Mouse (Mus musculus) hindbrain, embryonic 10.5 days (tissue): ENCODE measurements around the gene Nckap5. TPM values are rescaled to one million over a fixed set of nuclear protein-coding genes. Genes with fewer than 3 reads are reported as not detected.

Source experiments
- DNase-seq: peaks from one replicate; pipeline ENCODE4 v3.0.0-alpha.2; 2017; ENCODE audit warnings: low spot score
- H3K27ac ChIP-seq: fragments of 300-500 bp; sonication (generic); 2 replicates; pipeline ENCODE4 v1.5.1; 2016; ENCODE audit warnings: mild to moderate bottlenecking, moderate library complexity
- H3K27me3 ChIP-seq: fragments of 300-500 bp; sonication (generic); 2 replicates; pipeline ENCODE4 v1.6.1; 2016; ENCODE audit warnings: mild to moderate bottlenecking; ENCODE audit not compliant: poor library complexity, insufficient read depth, severe bottlenecking
- H3K36me3 ChIP-seq: fragments of 300-500 bp; sonication (generic); 2 replicates; pipeline ENCODE4 v1.6.1; 2016; ENCODE audit warnings: mild to moderate bottlenecking, moderate library complexity
- H3K4me1 ChIP-seq: fragments of 300-500 bp; sonication (generic); replicated peaks from 2 replicates; pipeline ENCODE4 v1.6.1; 2016; ENCODE audit warnings: mild to moderate bottlenecking
- H3K4me3 ChIP-seq: fragments of 300-500 bp; sonication (generic); 2 replicates; pipeline ENCODE4 v1.5.1; 2016; ENCODE audit warnings: mild to moderate bottlenecking, moderate library complexity
- H3K9me3 ChIP-seq: fragments of 300-500 bp; sonication (generic); 2 replicates; pipeline ENCODE4 v1.6.1; 2016; ENCODE audit warnings: mild to moderate bottlenecking, moderate library complexity
- WGBS: fragments of 180-500 bp; shearing (Covaris S2); methylation state at CpG from one replicate; pipeline ENCODE4 v1.1.7; 2016; 5-methylcytosine and 5-hydroxymethylcytosine counted together
- polyA plus RNA-seq: library from polyadenylated mRNA; unstranded; fragments of >200 nt; fragmentation: Nextera tagmentation; extraction: Ambion mirVana; gene quantifications from 2 replicates; pipeline ENCODE4 v1.2.1, GENCODE M21; 2016

Gene Nckap5
- polyA plus RNA-seq, 1 experiment from 2014 or later: 20.8 TPM

- Histone ChIP-seq H3K4me3 (no peak overlapping the region), H3K9me3 (no peaks in the 10 kb centered on the region), H3K36me3 (peaks cover 40% of the 10 kb centered on the region), H3K27ac (peak overlapping the region; percentile 23; the same call in 1 of the 2 replicates), H3K27me3 (no peaks in the 10 kb centered on the region), H3K4me1 (peaks cover 24% of the 10 kb centered on the region)
- 71% methylated on average over 9 of the region's 9 CpGs for WGBS
- no peak for DNase-seq
These were observed 104.8 kb downstream of the Nckap5 start for GRCm38 (mm10) chr1:126725628-126726367.

DNA sequence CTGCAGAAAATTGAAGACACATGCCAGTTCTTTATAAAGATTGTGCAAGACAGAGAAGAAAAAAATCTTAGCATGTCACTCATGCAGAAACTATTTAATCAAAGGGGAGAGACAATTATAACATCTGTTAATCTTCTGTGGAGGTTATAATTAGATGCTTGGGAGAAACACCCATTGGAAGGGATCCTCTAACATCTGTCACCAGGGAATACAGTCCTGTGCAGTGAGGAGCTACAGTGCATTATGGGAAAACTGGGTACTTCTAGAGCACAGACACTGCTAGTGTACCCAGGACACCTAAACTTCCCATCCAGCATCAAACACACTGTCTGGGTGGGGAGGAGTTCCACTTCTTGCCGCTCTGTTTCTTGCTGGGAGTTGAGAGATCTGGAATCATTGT lies 108.7 kb downstream of the Nckap5 start:
- Histone ChIP-seq H3K36me3 (peaks cover 47% of the 10 kb centered on the region), H3K4me1 (peaks cover 22% of the 10 kb centered on the region), H3K27me3 (no peaks in the 10 kb centered on the region), H3K4me3 (no peak overlapping the region), H3K27ac (no peak overlapping the region), H3K9me3 (no peaks in the 10 kb centered on the region)
- no peak for DNase-seq
- 85% methylated on average over 1 of the region's 1 CpGs for WGBS

DNA sequence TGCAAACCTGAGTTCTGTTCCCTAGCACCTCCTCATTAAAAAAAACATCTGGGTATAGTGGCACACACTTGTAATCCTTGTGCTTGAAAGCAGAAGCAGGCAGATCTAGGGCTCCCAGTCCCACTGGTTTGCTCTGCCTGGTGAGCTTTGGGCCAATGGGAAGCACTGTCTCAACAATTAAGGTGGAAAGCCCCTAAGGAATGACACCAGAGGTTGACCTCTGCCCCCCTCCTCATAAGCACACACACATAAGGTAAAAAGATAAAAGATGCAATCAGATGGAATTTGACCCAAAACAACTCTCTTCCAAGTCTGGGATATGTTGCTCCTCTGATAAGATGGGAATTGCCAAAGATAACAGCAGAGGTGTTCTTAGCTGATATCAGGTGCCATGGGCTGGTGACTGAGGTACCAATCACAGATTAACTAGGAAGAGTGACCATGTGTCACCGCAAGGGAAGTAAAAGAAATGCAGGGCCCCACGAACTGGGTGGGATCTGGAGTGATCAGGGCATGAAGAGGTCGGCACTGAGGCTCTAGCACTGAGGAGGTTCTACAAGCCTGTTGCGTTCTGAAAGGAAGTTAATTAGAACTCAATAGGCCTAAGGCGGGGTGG lies 110.8 kb downstream of the Nckap5 start:
- WGBS: 76% methylated on average over 5 of the region's 5 CpGs
- no peak overlapping the region for H3K4me3 ChIP-seq
- peaks cover 58% of the 10 kb centered on the region for H3K36me3 ChIP-seq
- H3K4me1 ChIP-seq: 0 out of 2 replicates have a peak, but pooled peaks cover 8% of the 10 kb centered on the region
- no peak overlapping the region for H3K27ac ChIP-seq
- 0 out of 2 replicates have a peak, but pooled peaks cover 5% of the 10 kb centered on the region for H3K9me3 ChIP-seq
- no peak for DNase-seq
- H3K27me3 ChIP-seq: no peaks in the 10 kb centered on the region

DNA sequence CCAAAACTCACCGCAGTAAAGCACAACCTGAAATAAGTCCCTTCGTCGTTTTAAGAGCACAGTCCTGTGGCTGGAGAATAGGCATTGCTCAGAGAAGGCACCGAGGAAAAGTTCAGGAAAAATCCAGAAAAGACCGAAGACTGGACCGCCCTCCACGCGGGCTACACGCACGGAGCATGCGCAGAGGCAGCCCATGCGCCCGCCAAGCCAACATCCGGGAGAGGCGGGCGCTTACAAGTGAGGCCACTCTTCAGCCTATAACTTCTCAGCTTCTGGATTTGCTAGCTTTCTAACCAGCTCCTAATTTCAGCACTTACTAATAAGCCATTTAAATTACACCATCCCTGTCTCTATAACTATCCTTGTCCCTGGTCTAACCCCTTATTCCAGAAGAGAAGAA lies 124.0 kb downstream of the Nckap5 start:
- Histone ChIP-seq H3K27ac (no peak overlapping the region), H3K4me1 (peaks cover 12% of the 10 kb centered on the region; the same call in 1 of the 2 replicates), H3K27me3 (no peaks in the 10 kb centered on the region), H3K36me3 (peaks cover 9% of the 10 kb centered on the region; the same call in 1 of the 2 replicates), H3K9me3 (no peaks in the 10 kb centered on the region), H3K4me3 (no peak overlapping the region)
- DNase-seq: no peak
- WGBS: 94% methylated on average over 16 of the region's 16 CpGs

- Histone ChIP-seq H3K36me3 (peaks cover 6% of the 10 kb centered on the region; the same call in 1 of the 2 replicates), H3K9me3 (no peaks in the 10 kb centered on the region), H3K27me3 (no peaks in the 10 kb centered on the region), H3K27ac (0 out of 2 replicates have a peak overlapping the region, but pooled peaks have one; percentile 56), H3K4me1 (0 out of 2 replicates have a peak, but pooled peaks cover 5% of the 10 kb centered on the region), H3K4me3 (no peak overlapping the region)
- DNase-seq: no peak
- WGBS: 93% methylated on average over 4 of the region's 4 CpGs
These were observed 129.7 kb downstream of the Nckap5 start for GRCm38 (mm10) chr1:126700978-126701320.

GRCm38 (mm10) chr1:126700063-126700977 lies 130.3 kb downstream of the Nckap5 start:
- no peak for DNase-seq
- Histone ChIP-seq H3K9me3 (no peaks in the 10 kb centered on the region), H3K36me3 (peaks cover 13% of the 10 kb centered on the region; the same call in 1 of the 2 replicates), H3K4me3 (no peak overlapping the region), H3K27ac (0 out of 2 replicates have a peak overlapping the region, but pooled peaks have one; percentile 56), H3K4me1 (0 out of 2 replicates have a peak, but pooled peaks cover 5% of the 10 kb centered on the region), H3K27me3 (no peaks in the 10 kb centered on the region)
- 67% methylated on average over 8 of the region's 8 CpGs for WGBS

GRCm38 (mm10) chr1:126693585-126693984 lies 137.0 kb downstream of the Nckap5 start:
- H3K9me3 ChIP-seq: no peaks in the 10 kb centered on the region
- no peaks in the 10 kb centered on the region for H3K27me3 ChIP-seq
- no peaks in the 10 kb centered on the region for H3K4me1 ChIP-seq
- WGBS: 94% methylated on average over 7 of the region's 7 CpGs
- no peak for DNase-seq
- H3K4me3 ChIP-seq: no peak overlapping the region
- H3K27ac ChIP-seq: no peak overlapping the region
- peaks cover 66% of the 10 kb centered on the region for H3K36me3 ChIP-seq

- Histone ChIP-seq H3K27me3 (no peaks in the 10 kb centered on the region), H3K4me3 (no peak overlapping the region), H3K27ac (no peak overlapping the region), H3K4me1 (peaks cover 24% of the 10 kb centered on the region), H3K9me3 (no peaks in the 10 kb centered on the region), H3K36me3 (peaks cover 50% of the 10 kb centered on the region)
- DNase-seq: no peak
- WGBS: 75% methylated on average over 5 of the region's 5 CpGs
These were observed 142.0 kb downstream of the Nckap5 start for GRCm38 (mm10) chr1:126688593-126688992.

DNA sequence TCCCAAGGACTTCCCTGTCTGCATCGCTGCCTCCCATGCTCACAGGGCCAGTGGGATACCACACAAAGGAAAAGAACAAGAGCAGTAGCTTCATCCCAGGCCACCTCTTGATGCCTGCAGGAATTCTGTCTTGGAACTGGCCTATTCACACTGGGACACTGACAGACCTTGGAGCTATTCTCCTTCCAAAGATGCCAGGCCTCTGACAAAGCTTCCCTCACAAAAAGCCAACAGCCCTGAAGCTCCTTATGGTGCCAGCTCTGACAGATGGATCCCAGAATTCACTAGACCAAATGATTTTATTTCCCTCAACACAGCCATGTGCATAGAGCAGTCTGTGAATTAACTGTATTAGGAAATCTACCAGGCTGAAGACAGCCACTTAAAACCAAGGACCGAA lies 143.9 kb downstream of the Nckap5 start:
- Histone ChIP-seq H3K4me3 (no peak overlapping the region), H3K27me3 (no peaks in the 10 kb centered on the region), H3K4me1 (peaks cover 30% of the 10 kb centered on the region), H3K9me3 (no peaks in the 10 kb centered on the region), H3K36me3 (peaks cover 32% of the 10 kb centered on the region), H3K27ac (no peak overlapping the region)
- DNase-seq: no peak
- 88% methylated on average over 2 of the region's 2 CpGs for WGBS

DNA sequence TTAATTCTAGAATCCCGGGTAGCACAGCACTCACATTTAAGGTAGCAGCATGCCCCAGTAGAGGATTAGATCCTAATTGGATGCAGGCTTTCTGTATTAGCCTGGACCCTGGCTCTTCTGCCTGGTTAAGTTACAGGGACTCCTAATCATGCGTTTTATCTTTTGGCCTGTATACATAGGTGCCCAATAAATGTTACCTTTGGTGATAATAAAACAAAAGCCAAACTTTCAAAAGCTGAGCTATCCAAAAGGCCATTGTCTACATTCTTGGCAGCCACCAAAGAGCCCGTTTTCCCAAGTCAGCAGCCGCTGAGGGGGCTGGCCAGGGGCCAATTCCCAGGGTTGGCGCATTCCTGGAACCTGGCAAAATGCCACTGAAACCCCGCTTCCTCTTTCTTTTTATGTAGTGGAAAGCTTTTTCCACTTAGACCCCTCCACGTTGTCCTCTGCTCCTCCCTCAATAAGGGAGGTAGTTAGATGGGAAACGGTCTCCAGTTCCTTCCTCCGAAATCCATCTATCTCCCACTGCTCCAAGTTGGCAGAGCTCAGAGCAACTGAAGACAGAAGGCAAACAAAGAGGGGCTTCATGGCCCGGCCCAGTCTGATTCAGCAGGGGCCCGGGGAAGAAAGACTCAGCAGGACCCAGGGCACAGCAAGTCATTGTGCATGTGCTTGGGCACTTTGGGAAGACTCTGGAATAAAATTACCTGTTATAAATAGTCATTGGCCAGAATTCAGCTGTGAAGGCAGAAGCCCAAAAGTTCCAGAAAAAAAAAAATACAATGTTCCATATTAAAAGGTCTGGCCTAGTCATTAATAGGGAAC lies 146.8 kb downstream of the Nckap5 start:
- Histone ChIP-seq H3K4me1 (peaks cover 36% of the 10 kb centered on the region), H3K36me3 (peaks cover 27% of the 10 kb centered on the region; the same call in 1 of the 2 replicates), H3K9me3 (no peaks in the 10 kb centered on the region), H3K27ac (peak overlapping the region; percentile 66; the same call in 1 of the 2 replicates), H3K4me3 (no peak overlapping the region), H3K27me3 (no peaks in the 10 kb centered on the region)
- peak; percentile 7 for DNase-seq
- WGBS: 43% methylated on average over 11 of the region's 11 CpGs

- WGBS: 24% methylated on average over 8 of the region's 8 CpGs
- no peak overlapping the region for H3K4me3 ChIP-seq
- peaks cover 12% of the 10 kb centered on the region; the same call in 1 of the 2 replicates for H3K36me3 ChIP-seq
- no peak for DNase-seq
- no peaks in the 10 kb centered on the region for H3K9me3 ChIP-seq
- H3K27me3 ChIP-seq: no peaks in the 10 kb centered on the region
- peaks cover 37% of the 10 kb centered on the region for H3K4me1 ChIP-seq
- peak overlapping the region; percentile 59 for H3K27ac ChIP-seq
These were observed 148.8 kb downstream of the Nckap5 start for GRCm38 (mm10) chr1:126681773-126682172.

GRCm38 (mm10) chr1:126679348-126679747 lies 151.3 kb downstream of the Nckap5 start:
- Histone ChIP-seq H3K4me1 (peaks cover 42% of the 10 kb centered on the region), H3K4me3 (no peak overlapping the region)
- 90% methylated on average over 1 of the region's 1 CpGs for WGBS

More at GRCm38 (mm10) chr1:126679348-126679747, 151.3 kb downstream of the Nckap5 start:
- no peak for DNase-seq
- H3K9me3 ChIP-seq: no peaks in the 10 kb centered on the region
- no peak overlapping the region for H3K27ac ChIP-seq
- peaks cover 13% of the 10 kb centered on the region; the same call in 1 of the 2 replicates for H3K36me3 ChIP-seq
- no peaks in the 10 kb centered on the region for H3K27me3 ChIP-seq
